Mouse (Mus musculus) bone marrow macrophage, adult 2 months (primary cell): ENCODE results near the gene Aldh1b1.

Source experiments
- CTCF ChIP-seq: IDR thresholded peaks from 2 replicates; pipeline ENCODE4 v1.5.1; 2012; ENCODE audit warnings: low read depth, mild to moderate bottlenecking, low read length, moderate library complexity
- POLR2A ChIP-seq: IDR thresholded peaks from 2 replicates; pipeline ENCODE4 v1.6.1; 2012; ENCODE audit warnings: mild to moderate bottlenecking, low read depth, low read length, borderline replicate concordance

GRCm38 (mm10) chr4:45754171-45754570, 44.7 kb upstream of the Aldh1b1 start:
- no peak for TF ChIP-seq CTCF
- TF ChIP-seq POLR2A = no peak
